Mouse (Mus musculus): ENCODE measurements around the gene Gli1.

- TF ChIP-seq POLR2A (IDR thresholded peaks at IDR 0.05; ENCODE audit: borderline replicate concordance, control insufficient read depth, low read depth, low read length) (no peak), CTCF (IDR thresholded peaks at IDR 0.05; ENCODE audit: control insufficient read depth, insufficient read depth, low read length) (no peak)
These were observed 4.4 kb upstream of the Gli1 start for GRCm38 (mm10) chr10:127346173-127346572.

All from bone marrow, adult 2 months (tissue).